Mouse (Mus musculus) activated CD4-positive, CD25-positive, alpha-beta regulatory T cell, adult 9 weeks (primary cell): ENCODE measurements around the gene Cdiptos. TPM values are rescaled to one million over a fixed set of nuclear protein-coding genes. Genes with fewer than 3 reads are reported as not detected.

Source experiments
- polyA plus RNA-seq: library from polyadenylated mRNA; unstranded; fragments of 100-300 nt; shearing (Covaris generic); gene quantifications from one replicate; pipeline ENCODE4 v1.2.1, GENCODE M21; 2017

Gene Cdiptos
- polyA plus RNA-seq = 2.9 TPM

DNA sequence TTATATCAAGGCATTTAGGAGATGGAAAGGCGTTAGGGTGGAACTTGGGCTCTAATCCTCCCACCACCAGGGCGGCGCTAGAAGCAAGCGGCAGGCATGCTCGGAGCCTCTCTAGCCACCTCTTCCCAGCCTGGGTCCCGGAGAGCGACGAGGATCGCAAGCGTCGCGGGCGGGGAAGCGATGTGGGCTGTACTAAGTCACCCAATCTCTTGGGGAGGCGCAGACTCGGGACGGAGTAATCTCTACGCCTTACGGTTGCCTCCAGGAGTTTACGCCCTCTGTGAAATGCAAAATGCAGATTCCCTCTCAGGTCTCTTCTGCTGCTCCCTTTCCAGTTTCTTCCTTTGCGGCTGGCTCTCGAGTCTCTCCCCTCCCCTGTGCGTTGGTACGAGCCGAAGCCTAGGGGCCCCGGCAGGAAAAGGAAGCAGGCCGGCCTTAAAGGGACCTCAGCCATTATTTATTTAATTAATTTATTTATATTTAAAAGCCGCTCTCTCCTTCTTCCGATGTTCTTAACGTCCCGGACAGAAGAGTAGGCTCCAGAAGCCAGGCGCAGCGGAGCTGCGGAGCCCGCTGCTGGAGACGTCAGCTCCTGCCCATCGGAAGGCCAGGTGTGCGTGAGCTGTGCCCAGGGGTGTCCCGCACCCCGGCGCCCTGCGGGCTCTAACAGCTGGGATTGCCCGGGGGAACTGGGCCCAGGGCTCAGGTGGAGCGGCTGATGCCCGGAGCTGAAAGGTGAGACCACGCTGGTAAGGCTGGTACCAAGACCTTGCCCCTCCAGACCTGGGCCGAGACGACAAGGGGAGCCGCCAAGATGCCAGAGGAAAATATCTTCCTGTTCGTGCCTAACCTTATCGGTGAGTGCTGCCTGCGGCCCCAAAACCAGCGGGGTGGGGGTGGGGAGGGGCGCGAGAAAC lies at the start of gene Cdiptos:
Cdiptos (minus strand) TSS at position 149 of the 917 bp plus-strand sequence.

DNA sequence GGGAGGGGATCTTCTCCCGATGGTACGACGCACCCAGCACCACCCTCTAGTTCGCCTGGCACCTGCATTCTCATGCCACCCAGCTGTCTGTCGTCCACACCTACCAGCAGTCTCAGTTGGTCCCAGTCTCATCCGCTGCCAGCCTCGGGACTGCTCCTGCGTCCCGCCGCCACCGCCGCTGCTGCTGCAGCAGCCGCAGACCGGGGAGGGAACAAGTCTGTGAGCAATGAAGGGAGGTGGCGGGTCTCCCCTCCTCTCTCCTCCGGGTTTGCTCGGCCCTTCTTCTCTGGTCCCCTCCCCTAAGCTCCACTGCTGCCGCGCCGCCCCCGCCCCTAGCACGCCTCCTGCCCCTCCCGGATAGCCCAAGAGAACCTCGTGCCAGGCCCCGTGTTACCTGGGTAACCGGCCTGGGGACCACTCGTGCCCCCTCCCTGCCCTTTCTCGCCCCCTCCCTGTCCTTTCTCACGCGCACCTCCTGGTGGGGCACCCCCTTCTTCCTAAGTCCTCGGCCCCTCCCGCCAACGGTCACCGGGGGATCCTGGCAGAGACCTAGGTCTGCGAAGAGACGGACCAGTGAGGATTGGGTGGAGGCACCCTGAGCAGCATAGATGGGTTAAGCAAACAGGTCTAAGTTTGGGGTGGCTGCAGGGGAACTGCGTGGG lies 45.1 kb upstream of the Cdiptos start, which contains the start of the genes Gm42742 and Prrt2:
Gm42742 (minus strand) TSS at position 197 of the 662 bp plus-strand sequence.
Prrt2 (minus strand) TSS at position 311 of the 662 bp plus-strand sequence.

DNA sequence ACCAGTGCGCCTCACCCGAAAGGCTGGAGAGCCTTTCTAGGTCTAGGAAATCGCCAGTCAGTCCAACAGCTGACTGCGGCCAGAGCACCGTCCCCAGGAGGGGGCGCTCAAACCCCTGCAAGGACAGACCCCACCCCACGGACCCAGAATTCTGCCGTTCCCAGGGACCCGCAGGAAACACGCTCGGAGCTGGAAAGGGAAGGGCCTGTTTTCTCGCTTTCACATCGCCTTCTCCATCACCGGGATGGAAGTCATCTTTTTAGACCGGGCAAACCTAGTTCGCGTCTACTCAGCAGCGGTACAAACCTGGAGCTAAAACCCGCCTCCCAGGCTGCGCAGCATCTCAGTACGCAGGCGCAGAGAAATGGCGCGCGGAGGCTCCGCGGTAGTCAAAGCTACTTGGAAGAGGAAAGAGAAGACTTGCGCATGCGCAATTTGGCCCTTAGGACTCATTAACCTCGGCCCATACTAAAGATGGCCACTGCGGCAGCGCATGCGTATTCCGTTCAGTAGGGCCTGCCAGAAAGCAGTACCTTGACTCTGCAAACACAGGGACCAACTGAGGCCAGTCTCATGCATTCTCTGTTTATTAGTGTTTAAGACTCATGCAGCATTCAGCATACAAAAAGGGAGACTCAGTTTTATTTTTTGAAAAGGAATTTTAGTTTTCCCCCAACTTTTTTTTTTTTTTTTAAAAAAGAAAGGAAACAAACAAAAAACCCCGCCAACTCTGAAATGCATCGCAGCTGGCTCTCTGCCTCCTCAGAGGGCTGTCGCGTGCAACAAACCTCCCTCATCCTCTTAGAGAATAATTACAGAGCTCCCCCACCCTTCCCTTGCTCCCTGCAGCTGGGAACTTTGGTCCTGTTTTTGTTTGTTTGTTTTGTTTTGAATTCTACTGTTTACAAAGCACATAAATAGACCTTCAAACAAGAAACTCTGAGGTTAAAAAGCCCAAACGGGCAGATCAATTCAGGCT lies 41.4 kb upstream of the Cdiptos start, which contains the start of gene Pagr1a:
Pagr1a (minus strand) TSS at position 382 of the 979 bp plus-strand sequence.

DNA sequence TGATC lies 40.4 kb upstream of the Cdiptos start, which contains the start of gene Pagr1b:
Pagr1b (minus strand) TSS at position 4 of the 5 bp plus-strand sequence.

DNA sequence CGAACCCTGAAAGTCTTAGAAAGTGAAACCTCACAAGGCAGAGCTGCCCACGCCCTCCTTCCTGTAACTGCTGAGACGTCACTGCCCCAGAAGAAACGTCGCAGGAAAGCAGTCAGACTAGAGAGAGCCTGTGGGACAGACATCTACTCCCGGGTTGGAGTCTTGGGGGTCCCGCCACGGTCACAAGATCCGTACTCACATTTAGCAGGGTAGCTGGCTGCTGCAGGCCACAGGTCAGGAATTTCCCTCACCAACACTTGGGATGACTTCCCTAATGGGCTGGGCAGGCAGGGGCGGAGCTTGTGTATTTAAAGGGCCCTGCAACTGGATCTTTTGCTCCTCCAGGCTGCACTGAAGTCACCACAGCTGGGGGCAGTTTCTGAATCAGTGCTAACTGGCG lies 38.4 kb upstream of the Cdiptos start, which contains the start of gene Mvp:
Mvp (minus strand) TSS at position 302 of the 400 bp plus-strand sequence.

DNA sequence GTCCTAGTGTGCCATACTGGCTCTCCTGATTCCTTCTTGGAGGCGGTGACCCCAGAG lies 177 bp downstream of the Cdiptos start, which contains the start of gene Cdipt:
Cdipt (plus strand) TSS at position 22 of the 57 bp plus-strand sequence.

DNA sequence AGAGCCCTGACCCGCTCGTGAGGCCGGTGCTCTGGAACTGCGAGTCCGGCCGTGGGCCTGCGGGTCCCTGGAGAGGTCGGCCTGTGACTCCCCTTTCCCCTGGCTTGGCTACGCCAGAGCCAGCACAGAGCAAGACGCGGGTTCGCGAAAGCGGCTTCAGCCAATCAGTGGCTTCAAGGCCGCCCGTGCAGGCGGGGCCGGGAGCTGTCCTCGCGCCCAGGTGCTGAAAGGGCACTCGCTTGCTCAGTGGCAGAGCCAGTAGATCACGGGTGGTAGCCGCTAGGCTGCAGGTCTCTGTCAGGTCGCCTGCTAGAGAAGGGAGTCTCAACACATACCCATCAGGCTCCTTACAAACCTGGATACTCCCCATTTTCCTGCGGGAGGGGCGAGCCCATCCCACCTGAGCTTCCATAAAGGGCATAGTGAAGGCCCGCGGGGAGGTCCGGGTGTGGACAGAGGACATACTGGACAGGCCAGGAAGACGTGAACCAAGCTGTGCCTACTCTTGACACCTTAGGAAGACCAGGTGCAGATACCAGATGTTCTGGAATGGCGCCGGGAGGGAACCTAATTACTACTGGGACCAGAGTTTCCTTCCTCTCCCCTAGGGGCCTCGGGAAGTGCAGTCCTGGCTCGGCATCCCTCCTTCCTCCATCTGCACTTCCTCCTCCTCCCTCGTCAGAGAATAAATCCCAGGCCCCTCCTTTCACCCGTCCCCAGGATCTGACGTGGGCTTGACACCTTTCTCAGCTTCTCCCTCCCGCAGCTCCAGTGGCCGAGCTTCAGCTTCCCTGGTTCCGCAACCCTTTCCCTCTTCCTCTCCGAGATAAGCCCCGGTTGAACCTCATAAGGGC lies 25.9 kb downstream of the Cdiptos start, which contains the start of gene Sez6l2:
Sez6l2 (plus strand) TSS at position 771 of the 854 bp plus-strand sequence.

DNA sequence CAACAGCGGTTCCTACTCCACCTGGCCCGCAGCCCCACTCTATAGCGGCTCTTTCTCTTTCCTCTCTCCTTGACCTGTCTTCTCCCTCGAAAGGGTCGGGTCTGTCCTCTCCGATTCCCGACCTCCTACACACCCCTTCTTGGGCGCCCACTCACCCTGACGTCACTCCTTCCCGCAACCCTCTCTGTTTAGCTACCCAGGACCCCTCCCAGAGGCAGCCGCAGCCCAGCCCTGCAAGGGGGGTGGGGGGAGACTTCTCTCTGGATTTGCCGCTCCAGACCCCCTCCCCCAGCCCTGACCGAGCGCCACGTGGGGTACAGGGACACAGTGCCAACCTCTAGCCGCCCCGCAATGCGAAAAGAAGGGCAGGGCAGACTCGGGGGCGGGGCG lies 26.5 kb downstream of the Cdiptos start, which contains the start of gene Asphd1:
Asphd1 (minus strand) TSS at position 180 of the 390 bp plus-strand sequence.

DNA sequence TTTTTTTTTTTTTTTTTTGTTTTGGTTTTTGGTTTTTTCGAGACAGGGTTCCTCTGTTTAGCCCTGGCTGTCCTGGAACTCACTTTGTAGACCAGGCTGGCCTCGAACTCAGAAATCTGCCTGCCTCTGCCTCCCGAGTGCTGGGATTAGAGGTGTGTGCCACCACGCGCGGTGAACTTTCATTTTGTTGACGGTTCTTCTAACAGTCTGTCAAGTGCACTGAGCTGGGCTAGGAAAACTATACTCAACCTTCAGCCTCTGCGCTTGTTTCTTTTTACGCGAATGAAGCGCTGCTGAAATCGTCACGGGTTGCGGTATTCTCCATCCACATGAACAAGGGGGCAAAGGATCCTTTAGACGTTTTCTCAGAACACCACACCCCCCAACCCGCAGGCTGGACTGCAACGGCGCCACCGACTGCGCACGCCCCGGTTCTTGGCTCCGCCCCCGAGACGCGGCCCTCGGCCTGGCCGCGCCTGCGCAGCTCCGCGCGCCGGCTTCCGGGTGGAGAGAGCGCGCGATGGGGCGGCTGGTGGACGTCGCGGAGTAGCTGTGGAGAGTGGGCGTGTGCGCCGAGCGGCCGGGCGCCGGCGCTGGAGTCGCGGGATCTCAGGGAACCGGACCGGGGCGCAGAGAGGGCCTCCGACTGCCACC lies 47.4 kb downstream of the Cdiptos start, which contains the start of gene Kctd13:
Kctd13 (plus strand) TSS at position 496 of the 654 bp plus-strand sequence.

DNA sequence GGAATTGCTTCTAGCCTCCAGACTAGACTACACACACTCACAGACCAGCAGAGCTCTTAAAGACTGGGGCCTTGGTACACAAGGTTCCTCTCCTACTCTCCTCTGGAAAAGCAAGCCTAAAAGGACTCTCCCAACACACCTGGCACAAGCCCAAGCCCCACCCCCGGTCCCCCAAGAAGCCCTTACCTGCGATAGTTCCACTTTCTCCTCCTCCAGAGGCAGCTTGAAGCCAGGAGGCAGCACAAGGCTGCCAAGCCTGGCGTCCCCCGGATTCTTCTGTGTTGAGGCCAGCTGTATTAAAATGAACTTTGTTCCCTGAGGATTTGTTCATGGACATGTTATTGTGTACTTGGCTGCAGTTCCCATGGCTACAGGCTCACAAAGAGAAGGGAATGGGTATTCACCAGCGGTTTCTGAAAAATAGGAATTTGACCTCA lies 53.3 kb downstream of the Cdiptos start, which contains the start of gene Tmem219:
Tmem219 (minus strand) TSS at position 294 of the 437 bp plus-strand sequence.

Other genes starting within 250 kb of the Cdiptos start
- 29.4 TPM for gene Mapk3, start 216.5 kb downstream of the Cdiptos start, polyA plus RNA-seq
- gene Gdpd3, start 209.8 kb downstream of the Cdiptos start, polyA plus RNA-seq = 0.93 TPM
- 283 TPM for gene Ypel3, start 199.1 kb downstream of the Cdiptos start, polyA plus RNA-seq
- gene Tbx6, start 194.6 kb downstream of the Cdiptos start, polyA plus RNA-seq = 4.4 TPM
- gene Ppp4c, start 183.6 kb downstream of the Cdiptos start, polyA plus RNA-seq = 420 TPM
- not detected for gene Fam57b, start 178.4 kb downstream of the Cdiptos start, polyA plus RNA-seq
- not detected for gene 4930451I11Rik, start 144.5 kb downstream of the Cdiptos start, polyA plus RNA-seq
- not detected for gene Doc2a, start 128.7 kb downstream of the Cdiptos start, polyA plus RNA-seq
- 9.9 TPM for gene Hirip3, start 114.1 kb downstream of the Cdiptos start, polyA plus RNA-seq
- gene Ino80e, start 113.7 kb downstream of the Cdiptos start, polyA plus RNA-seq = 97.3 TPM
- gene Taok2, start 91.4 kb downstream of the Cdiptos start, polyA plus RNA-seq = 61.6 TPM
- 47.8 TPM for gene Tmem219, start 53.2 kb downstream of the Cdiptos start, polyA plus RNA-seq
- 11.5 TPM for gene Kctd13, start 47.2 kb downstream of the Cdiptos start, polyA plus RNA-seq
- 0.17 TPM for gene Asphd1, start 26.5 kb downstream of the Cdiptos start, polyA plus RNA-seq
- gene Sez6l2, start 25.5 kb downstream of the Cdiptos start, polyA plus RNA-seq = 1.5 TPM
- 320 TPM for gene Cdipt, start 184 bp downstream of the Cdiptos start, polyA plus RNA-seq
- gene Mvp, start 38.5 kb upstream of the Cdiptos start, polyA plus RNA-seq = 59.1 TPM
- gene Pagr1b, start 40.4 kb upstream of the Cdiptos start, polyA plus RNA-seq = 0.97 TPM
- 149 TPM for gene Pagr1a, start 41.3 kb upstream of the Cdiptos start, polyA plus RNA-seq
- 32.7 TPM for gene Gm42742, start 45.0 kb upstream of the Cdiptos start, polyA plus RNA-seq
- 14.6 TPM for gene Prrt2, start 45.1 kb upstream of the Cdiptos start, polyA plus RNA-seq
- 24.7 TPM for gene Maz, start 50.9 kb upstream of the Cdiptos start, polyA plus RNA-seq
- 18.7 TPM for gene Kif22, start 66.4 kb upstream of the Cdiptos start, polyA plus RNA-seq
- not detected for gene Zg16, start 111.2 kb upstream of the Cdiptos start, polyA plus RNA-seq
- gene AI467606, start 115.3 kb upstream of the Cdiptos start, polyA plus RNA-seq = 389 TPM
- 19.1 TPM for gene Qprt, start 146.1 kb upstream of the Cdiptos start, polyA plus RNA-seq
- gene Spn, start 161.7 kb upstream of the Cdiptos start, polyA plus RNA-seq = 101 TPM
- 80.9 TPM for gene Cd2bp2, start 220.0 kb upstream of the Cdiptos start, polyA plus RNA-seq
- gene Tbc1d10b, start 232.4 kb upstream of the Cdiptos start, polyA plus RNA-seq = 12.2 TPM
- gene Mylpf, start 232.8 kb upstream of the Cdiptos start, polyA plus RNA-seq = 20.7 TPM